Mouse (Mus musculus): ENCODE results near the gene Sycp2.

- TF ChIP-seq CTCF (IDR thresholded peaks at IDR 0.05) (peak; percentile 54), EP300 (IDR thresholded peaks at IDR 0.05) (no peak)
Observed at GRCm38 (mm10) chr2:178339044-178339443, 68.4 kb downstream of the Sycp2 start.
